10 mouse cellular contexts compared by ENCODE assay signal in genomic region chr13:51930301-51930747, GRCm38 (mm10).
DNase-seq lines count a peak whose midpoint lies in the region; ATAC-seq lines count a peak whose summit lies in the region.
"Had no signal": no experiment of that assay in that cellular context is flagged by ENCODE, and none has a peak within 500 bp of the region (broad histone marks: within the 10 kb centered on the region; RNA-seq: fewer than 3 reads in every experiment).

No protein-coding gene starts in this region.

- no peak overlapping the region for H3K27ac ChIP-seq in heart, embryonic 10.5 days
- H3K27ac ChIP-seq: liver, embryonic 13.5 days; stomach, embryonic 15.5 days had no signal

- H3K9me3 ChIP-seq in heart, embryonic 10.5 days: no peaks in the 10 kb centered on the region
- H3K9me3 ChIP-seq: liver, embryonic 13.5 days; stomach, embryonic 15.5 days had no signal

- 30% methylated on average over 6 of the region's 6 CpGs for WGBS in heart, embryonic 10.5 days

- ATAC-seq in erythroid progenitor cell, adult 5-6 weeks (replicated peaks; ENCODE audit: low FRiP score, poor library complexity, severe bottlenecking): no peak

- H3K27me3 ChIP-seq in heart, embryonic 10.5 days (ENCODE audit: insufficient read depth, poor library complexity, severe bottlenecking): peaks cover 41% of the 10 kb centered on the region
- H3K27me3 ChIP-seq: stomach, embryonic 15.5 days had no signal

- no peaks in the 10 kb centered on the region for H3K36me3 ChIP-seq in heart, embryonic 10.5 days
- H3K36me3 ChIP-seq: liver, embryonic 13.5 days; stomach, embryonic 15.5 days had no signal

- H3K4me1 ChIP-seq in heart, embryonic 10.5 days: peaks cover 20% of the 10 kb centered on the region
- H3K4me1 ChIP-seq: stomach, embryonic 15.5 days had no signal

- intact Hi-C loops in left cerebral cortex, postnatal 36 days (cut with DNase I): loop anchor here (5.0 kb wide), 1 partner anchor 83 kb away; the partner anchor contains the start of gene Gadd45g

- peak; percentile 72 to 86 for DNase-seq in heart, adult 18-20 months
- no peak for DNase-seq in heart, embryonic 10.5 days (ENCODE audit: low spot score)
- DNase-seq in urinary bladder, postnatal 14 days (ENCODE audit: low spot score): peak; percentile 41
- no peak for DNase-seq in urinary bladder, postnatal 10 days (ENCODE audit: low spot score)
- DNase-seq in heart, adult 8-10 months (ENCODE audit: low spot score): peak; percentile 62
- peak; percentile 31 to 41 for DNase-seq in left cerebral cortex, postnatal 36 days (ENCODE audit: low spot score in 2 of 2)
- DNase-seq in yolk sac, embryonic 10.5 days (ENCODE audit: low spot score): no peak
- DNase-seq: liver, embryonic 13.5 days had no signal

- H3K4me3 ChIP-seq in heart, embryonic 10.5 days: no peak overlapping the region
- H3K4me3 ChIP-seq: liver, embryonic 13.5 days; stomach, embryonic 15.5 days had no signal

Comparison
In these comparisons a context has a peak if more than half of its experiments do, and no peak if none do; other contexts are left out.
1. DNase-seq: peak in heart, adult 18-20 months (2 of 2), urinary bladder, postnatal 14 days (single experiment), heart, adult 8-10 months (single experiment) and left cerebral cortex, postnatal 36 days (2 of 2); none in heart, embryonic 10.5 days (single experiment), urinary bladder, postnatal 10 days (single experiment) and yolk sac, embryonic 10.5 days (single experiment).